Mouse (Mus musculus): Measurements from ENCODE around the gene Msantd1. TPM values are rescaled to one million over a fixed set of nuclear protein-coding genes. Genes with fewer than 3 reads are reported as not detected.

The Msantd1 gene
- total and polyA plus RNA-seq, 2 experiments from 2014 or later: 14.5 to 14.8 TPM

DNA sequence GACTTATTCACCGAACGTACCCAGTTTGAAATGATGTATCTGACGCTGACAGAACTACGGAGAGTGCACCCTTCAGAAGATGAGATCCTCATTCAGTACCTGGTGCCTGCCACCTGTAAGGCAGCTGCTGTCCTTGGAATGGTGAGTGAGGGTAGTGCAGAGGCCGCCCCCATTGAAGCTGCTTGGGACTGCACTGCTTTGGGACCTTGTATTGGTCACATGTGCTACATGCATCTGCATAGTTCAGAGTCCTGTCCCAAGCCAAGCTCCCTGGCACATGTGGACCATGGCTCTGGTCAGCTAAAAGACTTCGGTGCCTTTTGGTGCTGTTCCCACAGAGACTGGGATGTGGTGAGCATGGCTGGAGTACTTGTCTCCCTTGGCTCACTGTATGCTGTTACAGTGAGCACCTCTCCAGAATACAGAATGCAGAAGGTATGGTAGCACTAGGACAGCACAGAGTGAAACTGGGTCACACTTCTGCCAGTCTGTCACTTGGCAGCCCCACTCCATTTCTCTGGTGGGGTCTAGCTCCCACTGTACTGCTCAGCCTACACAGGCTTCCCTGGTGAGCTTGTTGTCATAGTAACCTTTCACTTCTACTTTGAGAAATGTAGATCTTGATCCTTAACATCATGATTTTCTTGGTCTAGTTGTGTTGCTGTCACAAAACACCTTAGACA is 7.9 kb upstream of the Msantd1 start:
- no peak overlapping the region for H3K27ac ChIP-seq (ENCODE audit: low read depth, low read length)
- peaks cover 83% of the 10 kb centered on the region for H3K36me3 ChIP-seq (ENCODE audit: insufficient read depth)
- no peak for TF ChIP-seq CTCF (IDR thresholded peaks at IDR 0.05; ENCODE audit: low read depth)
- peak; percentile 64 for ATAC-seq
- DNase-seq: no peak
- no peaks in the 10 kb centered on the region for H3K9me3 ChIP-seq (ENCODE audit: low read length)
- H3K4me3 ChIP-seq (ENCODE audit: low read depth, low read length): no peak overlapping the region
- H3K9ac ChIP-seq: no peak overlapping the region
- WGBS: 95% methylated on average over 6 of the region's 6 CpGs
- no peak overlapping the region for H3K4me2 ChIP-seq (ENCODE audit: low read depth)
- H3K27me3 ChIP-seq (ENCODE audit: insufficient read depth, low read length): no peaks in the 10 kb centered on the region
- H3K4me1 ChIP-seq (ENCODE audit: insufficient read depth): no peaks in the 10 kb centered on the region

DNA sequence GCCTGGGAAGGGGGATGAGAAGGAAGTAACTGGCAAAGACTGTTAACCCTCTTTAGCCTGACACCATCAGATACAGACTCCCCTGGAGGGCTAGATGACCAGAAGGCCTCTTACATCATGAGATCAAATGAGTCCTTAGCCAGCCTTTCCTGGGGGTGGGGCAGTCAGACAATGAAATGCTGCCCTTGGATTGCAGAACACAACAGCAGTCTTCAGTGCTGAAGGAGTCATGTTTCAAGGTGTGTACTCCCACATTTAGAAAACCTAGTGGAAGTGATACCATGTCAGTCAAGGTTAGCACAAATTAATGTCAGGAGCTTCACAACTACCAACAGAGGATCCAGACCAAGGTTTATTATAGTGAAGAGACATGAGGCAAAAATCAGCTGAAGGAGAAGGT is 5.4 kb upstream of the Msantd1 start:
- Histone ChIP-seq H3K27ac (ENCODE audit: low read depth, low read length) (no peak overlapping the region), H3K36me3 (ENCODE audit: insufficient read depth) (peaks cover 85% of the 10 kb centered on the region), H3K4me1 (ENCODE audit: insufficient read depth) (no peaks in the 10 kb centered on the region), H3K27me3 (ENCODE audit: insufficient read depth, low read length) (no peaks in the 10 kb centered on the region), H3K9ac (no peak overlapping the region), H3K9me3 (ENCODE audit: low read length) (no peaks in the 10 kb centered on the region), H3K4me3 (ENCODE audit: low read depth, low read length) (no peak overlapping the region), H3K4me2 (ENCODE audit: low read depth) (no peak overlapping the region)
- TF ChIP-seq CTCF (IDR thresholded peaks at IDR 0.05; ENCODE audit: low read depth): no peak
- ATAC-seq (no peak), DNase-seq (no peak)

DNA sequence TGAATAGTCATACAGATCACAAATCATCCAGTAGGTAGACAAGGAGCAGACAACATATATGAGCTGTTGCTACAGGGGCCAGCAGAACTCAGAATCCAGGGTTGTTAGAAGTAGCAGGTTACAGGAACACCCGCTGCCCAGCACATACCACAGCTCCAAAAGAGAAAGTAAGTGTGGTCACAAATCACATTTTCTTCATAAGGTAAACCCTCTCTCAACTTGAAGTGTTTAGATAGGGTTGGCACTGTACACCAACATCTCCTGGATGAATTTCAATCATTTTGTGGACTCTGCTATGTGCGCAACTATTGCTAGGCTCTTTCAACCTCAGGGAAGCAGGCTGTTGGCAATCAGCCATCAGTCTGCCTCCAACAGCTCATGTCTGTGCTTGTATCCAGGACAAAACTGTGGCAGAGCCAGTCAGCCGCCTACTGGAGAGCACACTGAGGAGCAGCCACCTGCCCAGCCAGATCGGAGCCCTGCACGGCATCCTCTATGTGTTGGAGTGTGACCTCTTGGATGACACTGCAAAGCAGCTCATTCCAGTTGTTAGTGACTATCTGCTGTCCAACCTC is 4.9 kb upstream of the Msantd1 start:
- Histone ChIP-seq H3K9ac (no peak overlapping the region), H3K27me3 (ENCODE audit: insufficient read depth, low read length) (no peaks in the 10 kb centered on the region), H3K4me1 (ENCODE audit: insufficient read depth) (no peaks in the 10 kb centered on the region), H3K27ac (ENCODE audit: low read depth, low read length) (no peak overlapping the region), H3K36me3 (ENCODE audit: insufficient read depth) (peaks cover 85% of the 10 kb centered on the region), H3K4me2 (ENCODE audit: low read depth) (no peak overlapping the region), H3K9me3 (ENCODE audit: low read length) (no peaks in the 10 kb centered on the region), H3K4me3 (ENCODE audit: low read depth, low read length) (no peak overlapping the region)
- ATAC-seq (peak; percentile 43; the same call in 1 of the 2 replicates), DNase-seq (peak; percentile 52)
- WGBS: 48% methylated on average over 5 of the region's 5 CpGs
- peak; percentile 47 for TF ChIP-seq CTCF (IDR thresholded peaks at IDR 0.05; ENCODE audit: low read depth)

DNA sequence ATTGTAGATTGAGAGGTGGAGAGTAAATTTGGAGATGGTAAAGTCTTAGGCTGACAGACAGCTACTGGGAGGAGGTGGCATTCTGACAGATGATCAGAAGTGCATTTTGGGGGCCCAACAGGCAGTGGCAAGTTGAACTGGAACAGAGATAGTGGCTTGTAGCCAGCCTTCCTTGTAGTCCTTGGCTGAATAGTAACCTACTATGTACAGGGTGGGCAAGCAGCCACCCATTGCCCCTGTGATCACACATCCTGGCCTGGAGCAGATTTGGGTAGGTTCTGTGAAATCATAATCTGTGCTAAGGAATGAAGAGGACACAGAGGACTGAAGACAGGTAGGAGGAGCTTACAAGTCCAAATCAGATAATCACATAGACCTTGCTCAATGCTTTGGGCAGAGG is 3.4 kb upstream of the Msantd1 start:
- H3K36me3 ChIP-seq (ENCODE audit: insufficient read depth): peaks cover 88% of the 10 kb centered on the region
- H3K4me1 ChIP-seq (ENCODE audit: insufficient read depth): no peaks in the 10 kb centered on the region
- H3K9ac ChIP-seq: no peak overlapping the region
- ATAC-seq: no peak
- no peak overlapping the region for H3K4me2 ChIP-seq (ENCODE audit: low read depth)
- no peaks in the 10 kb centered on the region for H3K9me3 ChIP-seq (ENCODE audit: low read length)
- DNase-seq: no peak
- no peak for TF ChIP-seq CTCF (IDR thresholded peaks at IDR 0.05; ENCODE audit: low read depth)
- H3K27ac ChIP-seq (ENCODE audit: low read depth, low read length): no peak overlapping the region
- no peak overlapping the region for H3K4me3 ChIP-seq (ENCODE audit: low read depth, low read length)
- H3K27me3 ChIP-seq (ENCODE audit: insufficient read depth, low read length): no peaks in the 10 kb centered on the region

DNA sequence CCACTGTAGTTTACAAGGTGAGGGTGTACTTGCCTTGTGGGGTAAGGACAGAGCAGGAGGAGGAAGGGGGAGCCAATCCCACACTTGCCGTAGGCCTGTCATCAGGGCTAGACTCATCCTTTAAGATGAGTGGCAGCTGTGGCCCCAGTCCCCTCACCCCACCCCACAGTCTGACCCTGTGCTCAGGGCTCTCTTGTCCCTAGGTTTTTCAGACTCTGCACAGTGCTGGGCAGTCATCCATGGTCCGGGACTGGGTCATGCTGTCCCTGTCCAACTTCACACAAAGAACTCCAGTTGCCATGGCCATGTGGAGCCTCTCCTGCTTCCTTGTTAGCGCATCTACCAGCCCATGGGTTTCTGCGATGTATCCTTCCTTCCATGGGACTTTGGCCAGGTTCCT is 582 bp upstream of the Msantd1 start:
- Histone ChIP-seq H3K4me1 (ENCODE audit: insufficient read depth) (no peaks in the 10 kb centered on the region), H3K9ac (no peak overlapping the region), H3K36me3 (ENCODE audit: insufficient read depth) (peaks cover 69% of the 10 kb centered on the region), H3K27me3 (ENCODE audit: insufficient read depth, low read length) (no peaks in the 10 kb centered on the region), H3K4me2 (ENCODE audit: low read depth) (no peak overlapping the region), H3K4me3 (ENCODE audit: low read depth, low read length) (no peak overlapping the region), H3K27ac (ENCODE audit: low read depth, low read length) (no peak overlapping the region), H3K9me3 (ENCODE audit: low read length) (no peaks in the 10 kb centered on the region)
- ATAC-seq (no peak), DNase-seq (no peak)
- 98% methylated on average over 4 of the region's 4 CpGs for WGBS
- TF ChIP-seq CTCF (IDR thresholded peaks at IDR 0.05; ENCODE audit: low read depth): no peak

DNA sequence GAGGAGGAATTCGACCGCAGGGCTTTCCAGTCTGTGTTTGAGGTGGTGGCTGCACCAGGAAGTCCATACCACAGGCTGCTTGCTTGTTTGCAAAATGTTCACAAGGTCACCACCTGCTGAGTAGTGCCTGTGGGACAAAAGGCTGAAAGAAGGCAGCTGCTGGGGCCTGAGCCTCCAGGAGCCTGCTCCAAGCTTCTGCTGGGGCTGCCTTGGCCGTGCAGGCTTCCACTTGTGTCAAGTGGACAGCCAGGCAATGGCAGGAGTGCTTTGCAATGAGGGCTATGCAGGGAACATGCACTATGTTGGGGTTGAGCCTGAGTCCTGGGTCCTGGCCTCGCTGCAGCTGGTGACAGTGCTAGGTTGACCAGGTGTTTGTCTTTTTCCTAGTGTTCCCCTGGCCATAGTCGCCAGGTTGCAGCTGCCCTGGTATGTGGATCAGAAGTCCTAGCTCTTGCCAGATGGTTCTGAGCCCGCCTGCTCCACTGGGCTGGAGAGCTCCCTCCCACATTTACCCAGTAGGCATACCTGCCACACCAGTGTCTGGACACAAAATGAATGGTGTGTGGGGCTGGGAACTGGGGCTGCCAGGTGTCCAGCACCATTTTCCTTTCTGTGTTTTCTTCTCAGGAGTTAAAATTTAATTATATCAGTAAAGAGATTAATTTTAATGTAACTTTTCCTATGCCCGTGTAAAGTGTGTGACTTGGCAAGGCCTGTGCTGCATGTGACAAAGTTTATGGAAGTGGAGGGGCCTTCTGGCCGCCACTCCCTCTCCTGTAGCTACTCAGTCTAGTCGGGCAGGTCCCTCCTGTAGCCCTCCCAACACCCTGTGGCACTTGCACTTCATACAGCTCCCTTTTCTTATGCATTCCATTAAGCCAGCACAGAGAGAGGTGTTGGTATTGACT is 1.2 kb downstream of the Msantd1 start:
- no peak for ATAC-seq

More for the DNA sequence above, 1.2 kb downstream of the Msantd1 start:
- no peak overlapping the region for H3K9ac ChIP-seq
- peaks cover 57% of the 10 kb centered on the region for H3K36me3 ChIP-seq (ENCODE audit: insufficient read depth)
- H3K4me3 ChIP-seq (ENCODE audit: low read depth, low read length): no peak overlapping the region
- WGBS: 72% methylated on average over 9 of the region's 9 CpGs
- H3K9me3 ChIP-seq (ENCODE audit: low read length): no peaks in the 10 kb centered on the region
- H3K27ac ChIP-seq (ENCODE audit: low read depth, low read length): no peak overlapping the region
- no peaks in the 10 kb centered on the region for H3K27me3 ChIP-seq (ENCODE audit: insufficient read depth, low read length)
- TF ChIP-seq CTCF (IDR thresholded peaks at IDR 0.05; ENCODE audit: low read depth): no peak
- H3K4me2 ChIP-seq (ENCODE audit: low read depth): no peak overlapping the region
- no peaks in the 10 kb centered on the region for H3K4me1 ChIP-seq (ENCODE audit: insufficient read depth)
- DNase-seq: no peak
